Mouse (Mus musculus) layer of hippocampus, adult 11-12 months (tissue): ENCODE results near the gene Pir.

Experiments
- DNase-seq: peaks from one replicate; pipeline ENCODE4 v3.0.0; 2022; ENCODE audit warnings: low spot score

Pir gene

DNA sequence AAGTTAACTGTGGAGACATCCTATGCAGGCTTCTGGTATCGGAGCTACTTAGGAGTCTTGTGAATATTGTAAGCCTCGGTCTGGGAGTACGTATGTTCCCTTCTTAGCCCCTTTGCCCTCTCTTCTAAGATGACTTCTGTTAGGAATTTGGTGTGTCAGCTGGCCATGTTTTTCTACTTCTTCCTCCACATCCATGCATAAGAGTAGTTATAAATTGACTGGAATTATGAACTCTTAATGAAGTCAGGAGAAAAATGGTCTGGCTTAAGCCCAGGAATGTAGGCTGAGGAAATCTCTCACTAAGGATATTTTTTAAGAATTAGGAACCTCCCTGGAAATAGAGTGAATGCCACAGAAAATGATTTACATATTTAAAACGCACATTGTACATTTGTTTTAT lies 69.4 kb downstream of the Pir start:
- no peak for DNase-seq

DNA sequence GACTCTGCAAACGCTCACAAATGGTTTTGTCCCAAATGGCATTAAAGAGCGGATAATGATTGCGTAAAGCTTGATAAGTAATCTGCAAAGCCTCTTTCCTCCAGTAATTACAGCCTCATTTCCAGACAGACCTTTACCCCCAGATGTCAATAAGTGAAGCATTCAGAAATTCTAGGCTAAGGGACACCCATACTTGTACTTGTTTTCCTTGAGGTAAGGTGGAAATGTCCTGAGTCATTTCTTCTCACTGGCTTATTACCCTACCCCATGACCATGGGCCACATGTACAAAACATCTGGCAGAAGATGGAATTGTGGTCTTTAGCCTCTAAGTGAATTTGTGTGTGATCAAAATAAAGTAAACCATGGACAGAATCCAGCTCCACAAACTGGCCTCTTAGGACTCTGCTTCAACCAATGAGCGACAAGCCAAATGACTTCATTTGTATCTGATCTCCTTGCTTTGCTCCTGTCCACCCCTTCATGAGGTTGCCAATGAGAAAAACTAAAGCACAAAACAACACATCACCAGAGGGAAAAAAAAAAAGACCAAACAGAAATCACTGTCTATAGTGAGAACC lies 76.3 kb downstream of the Pir start:
- DNase-seq: no peak

- DNase-seq: no peak
Measured at GRCm38 (mm10) chrX:164348937-164349336, 79.8 kb downstream of the Pir start.

GRCm38 (mm10) chrX:164365153-164365865 lies 96.1 kb downstream of the Pir start:
- no peak for DNase-seq

DNA sequence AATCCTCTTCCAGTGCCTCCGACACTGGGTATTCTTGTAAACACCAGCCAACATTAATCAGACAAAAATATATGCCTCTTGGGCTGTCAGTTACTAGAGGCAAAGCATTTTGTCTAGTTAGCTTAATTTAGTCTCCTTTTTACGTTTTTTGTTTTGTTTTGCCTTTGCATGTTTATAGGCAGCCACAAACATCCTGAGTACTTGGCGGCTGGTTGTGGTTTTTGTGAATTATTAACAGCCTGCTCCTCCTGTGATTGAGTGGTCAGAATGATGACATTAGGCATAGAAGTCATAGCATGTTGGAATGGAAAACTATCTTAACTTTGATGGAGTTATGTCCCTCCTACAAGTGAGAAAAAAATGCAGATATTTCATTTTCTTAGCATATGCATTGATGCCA lies 101.4 kb downstream of the Pir start:
- no peak for DNase-seq

- DNase-seq: peak; percentile 12
Measured at GRCm38 (mm10) chrX:164373081-164373480, 103.9 kb downstream of the Pir start, which contains the start of gene Vegfd. Gene Vegfd (plus strand): TSS chrX:164373378.

DNA sequence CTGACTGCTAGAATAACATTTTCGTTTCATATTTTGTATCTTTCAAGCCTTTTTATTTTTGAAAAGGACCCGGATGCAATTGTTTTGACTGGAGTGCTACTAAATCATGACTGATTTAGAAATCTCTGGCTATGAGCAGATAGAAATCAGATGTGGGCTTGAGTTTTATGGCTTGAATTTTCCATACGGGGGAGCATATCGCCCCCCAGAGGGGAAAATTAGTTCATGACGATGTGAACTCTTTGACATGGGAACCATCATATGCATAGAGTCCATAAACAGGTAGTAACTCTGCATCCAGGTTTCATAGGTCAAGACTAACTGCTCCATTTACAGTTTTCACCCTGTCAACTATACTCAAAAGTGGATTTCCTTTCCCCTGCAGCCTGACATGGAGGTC lies 105.4 kb downstream of the Pir start:
- DNase-seq: no peak

DNA sequence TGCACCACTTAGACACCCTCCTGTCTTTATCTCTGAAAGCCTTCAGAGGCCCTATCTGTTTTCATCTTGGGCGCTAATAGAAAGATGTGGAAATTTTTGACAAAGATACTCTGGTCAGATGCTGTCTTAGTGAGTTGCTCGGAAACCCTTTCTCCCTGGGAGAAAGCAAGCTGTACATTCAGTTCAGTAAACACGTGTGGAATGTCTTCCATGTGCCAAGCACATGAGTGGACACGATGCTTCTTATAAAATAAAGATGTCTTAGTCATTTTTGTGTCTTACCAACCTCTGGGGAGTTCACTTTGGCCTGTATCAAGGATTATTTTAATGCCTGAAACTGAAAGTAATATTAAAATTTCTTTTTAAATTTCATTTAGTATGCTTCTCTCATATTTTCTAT lies 110.5 kb downstream of the Pir start:
- no peak for DNase-seq

DNA sequence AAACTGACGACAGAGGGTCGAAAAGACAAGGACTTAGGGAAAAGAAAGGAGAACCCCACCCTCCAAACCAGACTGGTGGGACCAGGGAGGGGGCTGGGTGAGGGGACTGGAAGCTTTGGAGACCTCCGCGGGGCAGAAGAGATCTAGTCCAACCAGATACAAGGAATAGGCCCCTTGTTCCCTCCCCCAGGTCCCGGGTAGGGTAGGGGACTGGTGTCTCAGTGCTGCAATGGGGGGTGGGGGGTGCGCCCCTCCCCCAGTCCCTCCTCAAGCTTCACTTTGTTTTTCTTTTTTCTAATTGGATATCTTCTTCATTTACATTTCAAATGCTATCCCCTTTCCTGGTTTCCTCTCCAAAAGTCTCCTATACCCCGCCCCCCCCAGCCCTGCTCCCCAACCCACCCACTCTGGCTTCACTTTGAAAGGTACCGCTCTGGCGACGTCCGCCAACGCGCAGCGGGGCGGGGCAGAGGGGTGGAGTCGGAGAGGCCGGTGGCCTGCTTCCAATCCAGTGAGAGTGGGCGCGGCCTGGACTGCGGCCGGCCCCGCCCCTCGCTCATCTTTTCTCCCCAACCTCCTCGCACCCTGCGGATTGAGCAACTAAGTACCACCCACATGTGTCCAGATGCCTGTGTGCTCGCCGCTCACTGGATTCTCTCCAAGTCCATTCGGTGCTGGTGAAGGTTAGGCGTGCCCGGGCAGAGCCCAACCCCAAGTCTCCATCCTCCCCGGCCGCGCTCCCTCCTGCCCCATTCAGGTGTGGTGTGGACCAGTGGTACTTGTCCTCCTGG lies 112.6 kb downstream of the Pir start:
- peak; percentile 65 for DNase-seq

- no peak for DNase-seq
Measured at GRCm38 (mm10) chrX:164394091-164394490, 124.9 kb downstream of the Pir start.

DNA sequence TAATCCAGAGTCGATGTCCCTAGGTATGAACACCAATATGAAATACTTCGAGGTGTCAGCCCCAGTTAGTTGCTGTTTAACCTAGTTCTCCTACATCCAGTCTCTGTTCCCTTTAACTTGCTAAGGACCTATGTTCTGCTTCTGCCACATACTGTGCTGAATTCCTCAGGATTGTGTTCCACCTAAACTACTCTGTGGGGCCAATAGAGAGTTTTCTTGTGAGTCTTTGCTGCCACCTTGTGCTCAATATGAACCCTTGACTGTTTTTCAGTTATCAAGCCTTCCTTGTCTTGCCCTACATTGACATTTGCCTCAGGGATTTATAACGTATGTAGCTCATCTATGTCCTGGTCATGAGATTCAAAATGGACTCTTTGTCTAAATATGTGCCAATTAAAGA lies 129.3 kb downstream of the Pir start:
- no peak for DNase-seq

GRCm38 (mm10) chrX:164405080-164405649 lies 136.0 kb downstream of the Pir start:
- no peak for DNase-seq

DNA sequence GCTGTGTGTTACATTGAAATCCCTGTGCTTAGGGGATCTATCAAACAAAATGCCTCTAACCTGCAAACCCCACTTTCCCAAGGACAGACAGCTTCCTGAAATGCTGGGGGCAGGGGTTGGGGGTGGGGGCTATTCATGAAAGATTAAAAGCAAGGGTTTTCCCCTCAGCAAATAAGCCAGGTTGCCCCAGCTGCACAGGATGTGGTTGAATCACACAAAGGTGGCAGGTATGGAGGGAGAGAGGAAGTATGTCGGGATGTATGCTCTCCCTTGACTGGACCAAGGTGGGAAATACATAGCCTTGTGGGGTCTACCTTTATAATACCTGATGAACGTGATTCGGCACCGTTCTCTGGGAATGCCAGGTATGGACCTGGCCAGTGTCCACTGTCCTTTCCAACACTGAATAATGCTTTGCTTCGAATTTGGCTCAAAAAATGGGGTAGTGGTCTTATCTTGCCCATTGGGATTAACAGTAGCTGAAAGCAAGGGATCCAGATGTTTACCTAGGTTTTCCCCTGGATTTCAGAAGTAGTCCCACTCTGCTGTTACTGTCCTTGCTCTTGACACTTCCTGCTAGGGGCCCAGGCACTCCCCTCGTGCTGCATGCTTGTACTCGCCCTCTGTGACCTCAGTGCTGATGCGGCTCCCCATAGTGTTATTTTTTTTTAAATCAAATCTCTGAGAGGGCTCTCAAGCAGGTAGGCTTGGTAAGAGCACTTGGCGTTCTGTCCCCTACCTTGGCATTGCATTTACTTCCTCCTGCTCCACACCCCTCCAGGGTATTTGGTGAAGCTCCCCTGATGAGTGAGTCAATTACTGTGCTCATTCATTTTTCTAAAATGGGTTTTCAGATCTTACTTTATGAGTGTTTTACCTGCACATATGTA lies 137.2 kb downstream of the Pir start:
- no peak for DNase-seq

GRCm38 (mm10) chrX:164408301-164408927 lies 139.2 kb downstream of the Pir start:
- no peak for DNase-seq

DNA sequence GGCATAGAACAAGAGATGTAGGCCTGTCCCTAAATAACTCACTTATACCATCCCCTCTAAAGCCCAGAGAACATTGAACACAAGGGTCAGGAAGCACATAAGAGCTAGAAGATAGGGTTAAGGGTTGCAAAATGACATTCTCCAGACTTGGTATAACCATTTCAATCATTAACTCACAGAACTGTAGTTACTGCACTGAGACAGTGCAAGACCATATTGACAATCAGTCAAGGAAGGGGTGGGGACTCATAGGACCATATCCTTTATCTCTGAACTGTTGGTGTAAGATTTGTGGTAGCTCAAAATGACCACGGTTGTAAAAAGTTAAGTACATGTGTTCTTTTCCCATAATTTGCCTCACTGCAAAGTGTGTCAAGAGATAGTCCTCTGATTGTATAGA lies 141.4 kb downstream of the Pir start:
- no peak for DNase-seq

DNA sequence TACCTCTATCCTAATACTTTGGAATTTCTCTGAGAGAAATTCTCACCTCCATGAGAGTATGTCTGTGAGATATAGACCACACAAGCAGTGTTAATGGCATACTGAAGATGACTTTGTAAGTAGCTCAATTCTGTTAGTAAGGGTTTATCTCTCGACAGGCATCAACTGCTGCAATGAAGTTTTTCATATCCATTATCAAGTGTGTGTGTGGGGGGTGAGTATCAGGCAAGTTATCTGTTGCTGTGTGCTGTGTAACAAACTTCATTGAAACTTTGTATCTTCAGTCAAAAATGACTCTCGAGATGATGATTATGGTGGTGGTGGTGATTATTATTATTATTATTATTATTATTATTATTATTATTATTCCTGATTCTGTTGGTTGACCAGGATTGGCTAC lies 147.6 kb downstream of the Pir start:
- no peak for DNase-seq

GRCm38 (mm10) chrX:164418008-164418407 lies 148.8 kb downstream of the Pir start:
- no peak for DNase-seq

GRCm38 (mm10) chrX:164419471-164419939 lies 150.3 kb downstream of the Pir start, which contains the start of gene Piga:
Gene Piga (plus strand): TSS chrX:164419787.
- DNase-seq: peak; percentile 94

- no peak for DNase-seq
Measured at GRCm38 (mm10) chrX:164419955-164420354, 150.8 kb downstream of the Pir start.

GRCm38 (mm10) chrX:164420518-164420917 lies 151.3 kb downstream of the Pir start:
- no peak for DNase-seq
